Mouse (Mus musculus): Measurements from ENCODE around the gene Klhdc9. TPM values are rescaled to one million over a fixed set of nuclear protein-coding genes. Genes with fewer than 3 reads are reported as not detected.
"Not testable (repeated sequence)": the region's sequence is repeated elsewhere in the genome, so short reads cannot be mapped to it uniquely, and the experiment has no call there.

Klhdc9 gene
- polyA plus RNA-seq, 1 experiment from 2014 or later: 0.46 TPM

DNA sequence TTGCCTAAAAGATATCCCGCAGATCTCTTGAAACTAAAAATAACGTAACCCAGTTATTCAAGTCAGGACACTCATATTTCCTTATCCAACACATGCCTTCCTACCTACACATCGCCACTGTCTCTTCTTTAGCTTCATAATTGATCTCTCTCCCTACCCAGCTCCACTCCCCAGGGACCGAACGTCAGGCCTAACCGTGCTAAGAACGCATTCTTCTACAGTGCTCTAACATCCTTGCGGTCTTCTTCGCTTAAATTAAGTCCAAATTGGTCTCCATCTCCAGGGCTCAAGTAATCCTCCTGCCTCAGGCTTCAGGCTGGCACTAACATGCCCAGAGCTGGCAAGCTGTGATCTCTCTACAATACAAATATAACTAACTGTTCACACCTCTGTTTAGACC is 32.4 kb downstream of the Klhdc9 start:
- Histone ChIP-seq H3K27ac (peak overlapping the region; percentile 94), H3K4me2 (peak overlapping the region; percentile 90), H3K4me1 (peaks cover 51% of the 10 kb centered on the region), H3K9me3 (replicated peaks) (no peaks in the 10 kb centered on the region), H3K9ac (peak overlapping the region; percentile 97), H3K27me3 (replicated peaks) (no peaks in the 10 kb centered on the region), H3K36me3 (peaks cover 27% of the 10 kb centered on the region), H3K4me3 (peak overlapping the region; percentile 88)
- WGBS (ENCODE audit: insufficient replicate concordance): 27% methylated on average over 9 of the region's 9 CpGs
- no peak for ATAC-seq

DNA sequence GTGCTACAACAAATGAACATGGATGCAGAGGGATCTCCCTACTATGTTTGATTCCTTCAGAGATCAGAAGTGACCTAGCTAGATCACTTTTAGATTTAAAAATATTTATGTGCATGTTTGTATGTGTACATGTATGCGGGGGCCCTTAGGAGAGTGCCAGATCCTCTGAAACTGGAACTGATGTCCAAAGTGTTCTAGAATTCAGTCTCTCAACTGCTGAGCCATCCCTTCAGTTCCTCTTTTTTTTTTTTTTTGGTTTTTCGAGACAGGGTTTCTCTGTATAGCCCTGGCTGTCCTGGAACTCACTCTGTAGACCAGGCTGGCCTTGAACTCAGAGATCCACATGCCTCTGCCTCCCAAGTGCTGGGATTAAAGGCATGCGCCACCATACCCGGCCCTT is 34.0 kb downstream of the Klhdc9 start:
- Histone ChIP-seq H3K9ac (peak overlapping the region; percentile 12; the same call in 1 of the 2 replicates), H3K36me3 (peaks cover 19% of the 10 kb centered on the region; the same call in 1 of the 2 replicates), H3K4me1 (peaks cover 53% of the 10 kb centered on the region), H3K4me2 (peak overlapping the region; percentile 90)
- not testable (repeated sequence) for H3K9me3 ChIP-seq (replicated peaks); H3K27me3 ChIP-seq (replicated peaks); ATAC-seq; H3K27ac ChIP-seq; H3K4me3 ChIP-seq
- WGBS (ENCODE audit: insufficient replicate concordance): 48% methylated on average over 4 of the region's 4 CpGs

DNA sequence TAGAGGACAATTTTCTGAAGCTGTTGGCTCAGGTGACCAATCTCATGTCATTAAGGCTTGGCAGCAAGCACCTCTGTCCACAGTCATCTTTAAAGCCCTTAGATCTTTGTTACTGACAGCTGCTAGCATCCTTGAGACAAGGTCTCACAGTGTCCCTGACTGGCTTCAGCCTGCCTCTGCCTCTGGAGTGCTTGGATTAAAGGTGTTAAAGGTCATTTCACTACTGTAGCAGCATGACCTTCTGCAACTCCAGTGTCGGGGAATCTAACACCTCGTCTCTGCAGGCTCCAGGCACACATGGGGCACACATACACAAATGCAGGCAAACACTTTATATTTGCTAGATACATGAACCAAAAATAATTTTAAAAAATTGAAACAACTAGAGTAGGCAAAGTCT is 35.0 kb downstream of the Klhdc9 start:
- Histone ChIP-seq H3K4me2 (no peak overlapping the region), H3K27me3 (replicated peaks) (no peaks in the 10 kb centered on the region), H3K27ac (no peak overlapping the region), H3K36me3 (peaks cover 19% of the 10 kb centered on the region; the same call in 1 of the 2 replicates), H3K9ac (no peak overlapping the region), H3K4me1 (peaks cover 44% of the 10 kb centered on the region), H3K9me3 (replicated peaks) (no peaks in the 10 kb centered on the region), H3K4me3 (no peak overlapping the region)
- WGBS (ENCODE audit: insufficient replicate concordance): 84% methylated on average over 2 of the region's 2 CpGs
- ATAC-seq: no peak

DNA sequence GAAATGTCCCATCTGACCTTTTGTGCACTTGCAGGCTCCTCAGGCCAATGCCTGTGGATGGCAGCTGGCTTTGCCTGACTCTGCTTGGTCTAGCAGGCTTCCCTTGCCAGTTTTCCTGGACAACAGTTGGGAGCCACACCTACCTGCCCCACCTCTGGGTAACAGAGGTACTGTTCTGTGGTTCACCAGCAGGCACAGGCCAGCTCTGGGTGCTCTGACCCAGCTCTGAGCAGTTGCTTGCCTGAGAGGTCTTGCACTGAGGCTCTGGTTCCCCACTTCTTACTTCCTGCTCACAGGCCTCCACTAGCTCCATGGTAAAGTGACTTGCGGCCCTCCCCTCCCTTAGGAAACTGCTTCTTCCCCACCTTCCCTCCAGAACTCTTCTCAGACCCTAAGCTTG is 38.6 kb downstream of the Klhdc9 start:
- Histone ChIP-seq H3K4me3 (no peak overlapping the region), H3K4me1 (peaks cover 21% of the 10 kb centered on the region), H3K36me3 (peaks cover 19% of the 10 kb centered on the region; the same call in 1 of the 2 replicates), H3K9me3 (replicated peaks) (no peaks in the 10 kb centered on the region), H3K27me3 (replicated peaks) (no peaks in the 10 kb centered on the region), H3K4me2 (no peak overlapping the region), H3K9ac (peak overlapping the region; percentile 31; the same call in 1 of the 2 replicates), H3K27ac (peak overlapping the region; percentile 45)
- WGBS (ENCODE audit: insufficient replicate concordance): 67% methylated on average over 1 of the region's 1 CpGs
- no peak for ATAC-seq

DNA sequence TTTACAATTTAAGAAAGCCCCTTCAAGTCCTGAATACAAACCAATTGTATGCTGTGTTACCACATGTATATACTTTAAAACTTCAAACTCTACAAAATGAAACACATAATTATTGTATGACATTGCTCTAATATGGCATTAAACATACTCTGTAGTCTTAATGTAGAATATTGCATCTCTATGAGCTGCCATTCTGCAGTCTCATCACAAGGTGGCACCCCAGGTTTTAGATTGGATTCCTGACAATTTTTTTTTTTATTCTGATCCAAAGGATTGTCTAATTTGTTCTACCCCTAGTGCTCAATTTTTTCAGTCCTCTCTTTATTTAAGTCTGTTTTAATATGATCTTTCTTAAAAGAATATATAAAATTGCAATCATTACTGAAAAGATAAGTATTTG is 39.2 kb downstream of the Klhdc9 start:
- no peak overlapping the region for H3K27ac ChIP-seq
- H3K4me2 ChIP-seq: no peak overlapping the region
- peaks cover 19% of the 10 kb centered on the region; the same call in 1 of the 2 replicates for H3K36me3 ChIP-seq
- H3K27me3 ChIP-seq (replicated peaks): no peaks in the 10 kb centered on the region
- H3K4me3 ChIP-seq: no peak overlapping the region
- H3K4me1 ChIP-seq: peaks cover 16% of the 10 kb centered on the region
- no peaks in the 10 kb centered on the region for H3K9me3 ChIP-seq (replicated peaks)
- no peak overlapping the region for H3K9ac ChIP-seq
- no peak for ATAC-seq

DNA sequence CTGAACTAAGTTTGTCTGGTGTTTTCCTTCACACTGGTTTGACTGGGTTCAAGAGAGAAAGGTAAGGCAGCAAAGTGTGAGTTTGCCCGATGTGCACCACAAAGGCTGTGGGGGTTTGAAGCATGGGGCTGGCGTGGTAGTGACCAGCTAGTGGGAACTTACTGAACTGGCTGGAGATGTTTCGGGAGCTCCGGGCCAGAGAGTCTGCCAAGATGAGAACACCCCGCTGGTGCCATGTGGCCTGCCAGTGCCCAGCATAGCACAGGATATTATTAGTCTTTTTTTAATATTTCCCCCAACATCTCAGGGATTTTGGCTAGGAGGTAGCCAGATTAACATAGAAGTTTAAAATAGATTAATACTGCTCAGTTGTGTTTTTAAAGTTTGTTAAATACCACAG is 40.4 kb downstream of the Klhdc9 start:
- 46% methylated on average over 5 of the region's 5 CpGs for WGBS (ENCODE audit: insufficient replicate concordance)
- peaks cover 6% of the 10 kb centered on the region for H3K4me1 ChIP-seq
- no peak overlapping the region for H3K4me3 ChIP-seq
- ATAC-seq: no peak
- H3K9me3 ChIP-seq (replicated peaks): no peaks in the 10 kb centered on the region
- no peak overlapping the region for H3K27ac ChIP-seq
- H3K9ac ChIP-seq: no peak overlapping the region
- peaks cover 9% of the 10 kb centered on the region; the same call in 1 of the 2 replicates for H3K36me3 ChIP-seq
- no peak overlapping the region for H3K4me2 ChIP-seq
- H3K27me3 ChIP-seq (replicated peaks): no peaks in the 10 kb centered on the region

DNA sequence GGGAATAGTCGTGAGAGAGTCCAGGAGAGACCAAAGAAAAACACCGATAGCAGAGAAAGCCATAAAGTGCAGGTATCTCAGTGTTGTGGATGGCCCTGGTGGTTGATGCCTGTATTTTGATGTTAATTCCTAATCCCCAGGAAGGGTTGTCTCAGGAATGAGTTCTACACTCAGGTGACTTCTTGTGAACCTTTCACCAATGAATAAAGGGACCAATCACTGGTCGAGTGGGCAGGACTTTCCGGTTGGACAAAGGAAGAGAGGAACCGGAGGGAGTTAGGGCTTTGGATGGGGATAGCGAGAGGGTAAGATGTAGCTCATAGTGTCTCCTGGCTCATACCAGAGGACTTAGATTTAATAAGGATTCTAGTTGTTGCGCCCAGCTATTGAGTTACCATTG is 40.9 kb downstream of the Klhdc9 start:
- Histone ChIP-seq H3K9ac (no peak overlapping the region), H3K4me1 (peaks cover 6% of the 10 kb centered on the region), H3K4me2 (no peak overlapping the region), H3K4me3 (no peak overlapping the region), H3K9me3 (replicated peaks) (no peaks in the 10 kb centered on the region), H3K27ac (no peak overlapping the region), H3K36me3 (peaks cover 6% of the 10 kb centered on the region; the same call in 1 of the 2 replicates), H3K27me3 (replicated peaks) (no peaks in the 10 kb centered on the region)
- no peak for ATAC-seq
- whole genome bisulfite sequencing (ENCODE audit: insufficient replicate concordance): 34% methylated on average over 7 of the region's 7 CpGs

DNA sequence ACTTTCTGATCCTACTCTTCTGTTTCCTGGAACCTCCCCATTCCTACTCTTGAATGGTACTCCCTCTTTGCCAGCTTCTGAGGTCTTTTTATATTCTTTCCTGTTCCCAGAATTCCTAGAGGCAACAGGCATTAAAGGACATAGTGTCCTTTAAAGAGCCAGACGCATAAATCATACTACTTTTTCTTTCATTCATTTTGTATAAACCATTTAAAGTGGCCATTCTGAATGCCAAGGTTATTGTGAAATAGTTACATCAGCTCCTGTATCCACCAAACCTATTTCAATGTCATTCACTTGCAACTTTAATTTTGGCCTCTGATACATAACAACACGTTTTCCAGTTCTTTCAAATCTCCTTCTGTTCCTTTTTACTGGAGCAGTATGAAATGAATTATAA is 51.3 kb downstream of the Klhdc9 start:
- no peaks in the 10 kb centered on the region for H3K9me3 ChIP-seq (replicated peaks)
- H3K27ac ChIP-seq: no peak overlapping the region
- no peak overlapping the region for H3K4me2 ChIP-seq
- 38% methylated on average over 2 of the region's 2 CpGs for WGBS (ENCODE audit: insufficient replicate concordance)
- no peak for ATAC-seq
- H3K9ac ChIP-seq: no peak overlapping the region
- no peaks in the 10 kb centered on the region for H3K36me3 ChIP-seq
- H3K27me3 ChIP-seq (replicated peaks): peaks cover 20% of the 10 kb centered on the region; the same call in 1 of the 2 replicates
- H3K4me1 ChIP-seq: no peaks in the 10 kb centered on the region
- no peak overlapping the region for H3K4me3 ChIP-seq

Other genes with a start within 250 kb of the Klhdc9 start
- gene Cfap126, start 246.9 kb downstream of the Klhdc9 start, polyA plus RNA-seq (2016; fragmentation: Nextera tagmentation; extraction: Ambion mirVana): 2.1 and 2.3 TPM in 2 replicates
- gene Sdhc, start 210.2 kb downstream of the Klhdc9 start, polyA plus RNA-seq (2016; fragmentation: Nextera tagmentation; extraction: Ambion mirVana): 140 and 155 TPM in 2 replicates
- 0.10 and 0.18 TPM in 2 replicates for gene Mpz, start 210.1 kb downstream of the Klhdc9 start, polyA plus RNA-seq (2016; fragmentation: Nextera tagmentation; extraction: Ambion mirVana)
- gene Pcp4l1, start 164.5 kb downstream of the Klhdc9 start, polyA plus RNA-seq (2016; fragmentation: Nextera tagmentation; extraction: Ambion mirVana): 1.1 and 1.2 TPM in 2 replicates
- 0.23 and 0.36 TPM in 2 replicates for gene Nr1i3, start 146.8 kb downstream of the Klhdc9 start, polyA plus RNA-seq (2016; fragmentation: Nextera tagmentation; extraction: Ambion mirVana)
- 20.7 and 21.9 TPM in 2 replicates for gene Tomm40l, start 138.3 kb downstream of the Klhdc9 start, polyA plus RNA-seq (2016; fragmentation: Nextera tagmentation; extraction: Ambion mirVana)
- 2,516 and 2,642 TPM in 2 replicates for gene Apoa2, start 135.7 kb downstream of the Klhdc9 start, polyA plus RNA-seq (2016; fragmentation: Nextera tagmentation; extraction: Ambion mirVana)
- 55.8 and 60.7 TPM in 2 replicates for gene Fcer1g, start 126.4 kb downstream of the Klhdc9 start, polyA plus RNA-seq (2016; fragmentation: Nextera tagmentation; extraction: Ambion mirVana)
- gene Adamts4, start 110.4 kb downstream of the Klhdc9 start, polyA plus RNA-seq (2016; fragmentation: Nextera tagmentation; extraction: Ambion mirVana): 0.61 and 0.72 TPM in 2 replicates
- 160 and 167 TPM in 2 replicates for gene Ndufs2, start 109.4 kb downstream of the Klhdc9 start, polyA plus RNA-seq (2016; fragmentation: Nextera tagmentation; extraction: Ambion mirVana)
- gene B4galt3, start 90.5 kb downstream of the Klhdc9 start, polyA plus RNA-seq (2016; fragmentation: Nextera tagmentation; extraction: Ambion mirVana): 29.9 and 35.8 TPM in 2 replicates
- gene Ppox, start 79.6 kb downstream of the Klhdc9 start, polyA plus RNA-seq (2016; fragmentation: Nextera tagmentation; extraction: Ambion mirVana): 199 and 207 TPM in 2 replicates
- 36.2 and 38.6 TPM in 2 replicates for gene Usp21, start 72.8 kb downstream of the Klhdc9 start, polyA plus RNA-seq (2016; fragmentation: Nextera tagmentation; extraction: Ambion mirVana)
- gene Ufc1, start 65.8 kb downstream of the Klhdc9 start, polyA plus RNA-seq (2016; fragmentation: Nextera tagmentation; extraction: Ambion mirVana): 55.9 and 58.3 TPM in 2 replicates
- 24.9 and 26.1 TPM in 2 replicates for gene Dedd, start 31.7 kb downstream of the Klhdc9 start, polyA plus RNA-seq (2016; fragmentation: Nextera tagmentation; extraction: Ambion mirVana)
- 22.8 and 25.3 TPM in 2 replicates for gene Nit1, start 15.2 kb downstream of the Klhdc9 start, polyA plus RNA-seq (2016; fragmentation: Nextera tagmentation; extraction: Ambion mirVana)
- 74.3 and 76.1 TPM in 2 replicates for gene Pfdn2, start 15.1 kb downstream of the Klhdc9 start, polyA plus RNA-seq (2016; fragmentation: Nextera tagmentation; extraction: Ambion mirVana)
- 0.06 and 0.13 TPM in 2 replicates for gene Nectin4, start 9.3 kb upstream of the Klhdc9 start, polyA plus RNA-seq (2016; fragmentation: Nextera tagmentation; extraction: Ambion mirVana)
- 4.7 and 5.3 TPM in 2 replicates for gene Arhgap30, start 28.2 kb upstream of the Klhdc9 start, polyA plus RNA-seq (2016; fragmentation: Nextera tagmentation; extraction: Ambion mirVana)
- 27.5 and 28.7 TPM in 2 replicates for gene Usf1, start 50.5 kb upstream of the Klhdc9 start, polyA plus RNA-seq (2016; fragmentation: Nextera tagmentation; extraction: Ambion mirVana)
- 3.1 TPM in 2 replicates for gene Tstd1, start 58.1 kb upstream of the Klhdc9 start, polyA plus RNA-seq (2016; fragmentation: Nextera tagmentation; extraction: Ambion mirVana)
- gene F11r, start 76.7 kb upstream of the Klhdc9 start, polyA plus RNA-seq (2016; fragmentation: Nextera tagmentation; extraction: Ambion mirVana): 28.2 and 28.9 TPM in 2 replicates
- 4.2 and 4.8 TPM in 2 replicates for gene Alyref2, start 142.7 kb upstream of the Klhdc9 start, polyA plus RNA-seq (2016; fragmentation: Nextera tagmentation; extraction: Ambion mirVana)
- gene Itln1, start 174.5 kb upstream of the Klhdc9 start, polyA plus RNA-seq (2016; fragmentation: Nextera tagmentation; extraction: Ambion mirVana): not detected in 2 replicates
- gene Cd244a, start 198.4 kb upstream of the Klhdc9 start, polyA plus RNA-seq (2016; fragmentation: Nextera tagmentation; extraction: Ambion mirVana): 0.48 and 0.50 TPM in 2 replicates
- gene Ly9, start 246.6 kb upstream of the Klhdc9 start, polyA plus RNA-seq (2016; fragmentation: Nextera tagmentation; extraction: Ambion mirVana): 0.41 and 0.78 TPM in 2 replicates